Mouse (Mus musculus) forebrain, embryonic 11.5 days (tissue): ENCODE results near the gene Gm4064. TPM values are rescaled to one million over a fixed set of nuclear protein-coding genes. Genes with fewer than 3 reads are reported as not detected.
"Not testable (repeated sequence)": the region's sequence is repeated elsewhere in the genome, so short reads cannot be mapped to it uniquely, and the experiment has no call there.

Experiments used
- ATAC-seq: fragments of 200-750 bp; cut with Nextera tagmentation; replicated peaks from 2 replicates; pipeline ENCODE4 v1.8.0; 2017; ENCODE audit warnings: moderate TSS enrichment; ENCODE audit not compliant: low FRiP score
- DNase-seq: peaks from one replicate; pipeline ENCODE4 v3.0.0-alpha.2; 2017; ENCODE audit warnings: low spot score
- H3K27ac ChIP-seq: fragments of 300-500 bp; sonication (generic); 2 replicates; pipeline ENCODE4 v1.5.1; 2014; ENCODE audit warnings: low read depth, low read length
- H3K27me3 ChIP-seq: fragments of 300-500 bp; sonication (generic); 2 replicates; pipeline ENCODE4 v1.6.1; 2014; ENCODE audit warnings: mild to moderate bottlenecking, low read length, mixed read lengths; ENCODE audit not compliant: control insufficient read depth, insufficient read depth
- H3K36me3 ChIP-seq: fragments of 300-500 bp; sonication (generic); 2 replicates; pipeline ENCODE4 v1.6.1; 2014; ENCODE audit warnings: mild to moderate bottlenecking, low read length, moderate library complexity, mixed read lengths; ENCODE audit not compliant: control insufficient read depth, insufficient read depth
- H3K4me1 ChIP-seq: fragments of 300-500 bp; sonication (generic); replicated peaks from 2 replicates; pipeline ENCODE4 v1.6.1; 2014; ENCODE audit warnings: low read length, mixed read lengths; ENCODE audit not compliant: control insufficient read depth, insufficient read depth
- H3K4me2 ChIP-seq: fragments of 300-500 bp; sonication (generic); 2 replicates; pipeline ENCODE4 v1.6.1; 2014; ENCODE audit warnings: low read depth, mild to moderate bottlenecking, low read length, moderate library complexity, mixed read lengths; ENCODE audit not compliant: severe bottlenecking
- H3K4me3 ChIP-seq: fragments of 300-500 bp; sonication (generic); 2 replicates; pipeline ENCODE4 v1.5.1; 2014; ENCODE audit warnings: low read depth, low read length
- H3K9ac ChIP-seq: fragments of 300-500 bp; sonication (generic); 2 replicates; pipeline ENCODE4 v1.6.1; 2014; ENCODE audit warnings: low read length
- H3K9me3 ChIP-seq: fragments of 300-500 bp; sonication (generic); 2 replicates; pipeline ENCODE4 v1.6.1; 2016; ENCODE audit warnings: low read length, mixed read lengths; ENCODE audit not compliant: control insufficient read depth
- WGBS: fragments of 180-500 bp; shearing (Covaris S2); extraction: QIAGEN DNeasy Blood & Tissue Kit; methylation state at CpG from one replicate; pipeline ENCODE4 v1.1.7; 2014; 5-methylcytosine and 5-hydroxymethylcytosine counted together
- polyA plus RNA-seq: library from polyadenylated mRNA; unstranded; fragments of >200 nt; fragmentation: Nextera tagmentation; extraction: Ambion mirVana; gene quantifications from 2 replicates; pipeline ENCODE4 v1.2.1, GENCODE M21; 2014

Gene Gm4064
- not detected in 2 replicates for polyA plus RNA-seq

GRCm38 (mm10) chrY:2796105-2796504, at the start of gene Gm4064:
TSS of gene Gm4064 (minus strand) at chrY:2796205.
- not testable (repeated sequence) for H3K4me1 ChIP-seq, ATAC-seq, H3K9me3 ChIP-seq, H3K4me3 ChIP-seq, H3K27me3 ChIP-seq, DNase-seq, H3K9ac ChIP-seq, H3K36me3 ChIP-seq, H3K4me2 ChIP-seq, H3K27ac ChIP-seq
- WGBS, result no CpG with 5 or more reads among the region's 8 CpGs

- not testable (repeated sequence) for DNase-seq, ATAC-seq
- no CpG with 5 or more reads among the region's 9 CpGs for WGBS
Measured at GRCm38 (mm10) chrY:2830380-2830779, 34.4 kb upstream of the Gm4064 start, which contains the start of the genes Rbmy and Gm10256. TSS of gene Rbmy (plus strand) at chrY:2830680. TSS of gene Gm10256 (plus strand) at chrY:2830699.

More at GRCm38 (mm10) chrY:2830380-2830779, 34.4 kb upstream of the Gm4064 start, which contains the start of the genes Rbmy and Gm10256:
- H3K9ac ChIP-seq, H3K9me3 ChIP-seq, H3K4me3 ChIP-seq, H3K27ac ChIP-seq, H3K4me2 ChIP-seq, H3K4me1 ChIP-seq, H3K36me3 ChIP-seq, H3K27me3 ChIP-seq: not testable (repeated sequence)

Other genes starting within 250 kb of the Gm4064 start
- gene H2al2c, start 197.1 kb downstream of the Gm4064 start, polyA plus RNA-seq, result not detected in 2 replicates
- gene Sry, start 132.5 kb downstream of the Gm4064 start, polyA plus RNA-seq, result not detected in 2 replicates
- gene H2al2b, start 75.5 kb downstream of the Gm4064 start, polyA plus RNA-seq, result not detected in 2 replicates
- not detected in 2 replicates for gene Rbmy, start 34.5 kb upstream of the Gm4064 start, polyA plus RNA-seq
- not detected in 2 replicates for gene Gm10256, start 34.5 kb upstream of the Gm4064 start, polyA plus RNA-seq
- gene Gm10352, start 104.8 kb upstream of the Gm4064 start, polyA plus RNA-seq, result 0.25 TPM in 1 of 2 replicates, not detected in the other
- gene Gm29289, start 136.4 kb upstream of the Gm4064 start, polyA plus RNA-seq, result not detected in 2 replicates